Mouse (Mus musculus) layer of hippocampus, adult 11-12 months (tissue): Measurements from ENCODE around the gene Srsf12.

ENCODE experiments used
- DNase-seq: peaks from one replicate; pipeline ENCODE4 v3.0.0; 2022; ENCODE audit warnings: low spot score

Srsf12 gene

GRCm38 (mm10) chr4:33208881-33209841 is at the start of gene Srsf12:
Gene Srsf12 (plus strand): TSS chr4:33208991.
- DNase-seq: peak; percentile 34

DNA sequence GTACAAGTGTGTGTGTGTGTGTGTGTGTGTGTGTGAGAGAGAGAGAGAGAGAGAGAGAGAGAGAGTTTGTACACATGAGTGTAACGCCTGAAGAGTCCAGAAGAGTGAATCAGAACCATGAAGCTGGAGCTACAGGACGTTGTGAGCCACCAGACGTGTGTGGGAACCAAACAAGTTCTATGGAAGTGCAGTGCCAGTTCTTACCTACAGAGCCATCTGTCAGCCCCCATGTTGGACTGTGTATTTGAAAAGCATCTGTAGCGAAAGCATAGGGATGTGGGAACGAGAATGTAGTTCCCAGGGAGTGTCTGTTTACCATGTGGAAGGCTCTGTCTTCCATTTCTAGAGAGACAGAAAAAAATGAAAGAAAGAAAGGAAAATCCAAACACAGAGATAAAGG is 25.3 kb upstream of the Srsf12 start:
- peak; percentile 17 for DNase-seq

- DNase-seq: no peak
Measured at GRCm38 (mm10) chr4:33188164-33188563, 20.6 kb upstream of the Srsf12 start.

GRCm38 (mm10) chr4:33188781-33189734 is 19.7 kb upstream of the Srsf12 start:
- DNase-seq: peak; percentile 86

DNA sequence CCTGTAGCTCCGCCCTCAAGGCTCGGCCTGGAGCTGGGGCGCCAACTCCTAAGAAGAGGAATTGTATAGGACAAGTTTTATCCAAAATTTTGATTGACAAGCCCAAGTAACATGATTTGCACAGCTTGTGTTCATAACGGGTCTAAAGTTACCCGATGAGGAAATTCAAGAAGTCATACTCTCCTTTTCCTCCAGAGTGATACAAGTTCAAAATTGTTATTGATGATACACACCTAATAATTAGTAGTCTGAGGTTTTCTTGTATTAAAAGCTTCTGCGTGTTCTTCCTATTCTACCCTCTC is 19.1 kb upstream of the Srsf12 start, which contains the start of gene Pm20d2:
TSS of gene Pm20d2 (minus strand) at position 3 of the 302 bp plus-strand sequence.
- DNase-seq: no peak

DNA sequence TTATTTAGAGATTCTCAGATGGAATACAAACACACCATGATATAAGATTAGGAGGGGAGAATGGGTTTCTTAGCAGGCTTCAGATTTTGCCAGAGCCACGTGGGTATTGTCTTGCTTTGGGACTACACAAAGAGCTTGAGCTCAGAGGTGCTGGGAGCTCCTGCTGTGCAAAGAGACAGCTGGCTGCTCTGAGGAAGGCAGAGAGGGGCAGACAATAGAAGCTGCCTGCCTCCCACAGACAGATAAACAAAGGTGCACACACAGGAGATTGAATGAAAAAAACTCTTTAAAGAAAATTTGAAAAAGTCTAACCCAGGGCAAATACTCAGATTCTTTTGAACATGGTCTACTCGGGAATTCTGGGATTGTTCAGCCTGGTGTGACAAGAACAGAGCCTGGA is 10.7 kb upstream of the Srsf12 start:
- DNase-seq: no peak

GRCm38 (mm10) chr4:33204682-33205081 is 4.1 kb upstream of the Srsf12 start:
- peak; percentile 45 for DNase-seq

DNA sequence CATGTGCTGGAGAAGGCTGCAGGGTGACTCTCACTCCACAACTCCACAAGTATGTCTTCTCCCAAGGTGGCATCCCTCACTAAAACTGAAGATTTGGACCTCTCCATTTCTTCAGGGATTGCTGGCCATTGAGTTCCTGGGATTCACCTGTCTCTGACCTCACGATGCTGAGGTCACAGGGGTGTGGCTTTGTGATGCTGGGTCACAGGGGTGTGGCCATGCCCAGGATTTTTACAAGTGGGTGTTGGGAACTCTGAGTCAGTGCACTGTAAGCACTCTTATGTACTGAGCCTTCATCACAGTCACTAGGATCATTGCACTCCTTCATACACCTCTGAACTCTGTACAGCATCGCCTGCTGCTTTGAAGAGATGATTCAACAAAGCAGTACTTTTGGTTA is 1.2 kb upstream of the Srsf12 start:
- no peak for DNase-seq

DNA sequence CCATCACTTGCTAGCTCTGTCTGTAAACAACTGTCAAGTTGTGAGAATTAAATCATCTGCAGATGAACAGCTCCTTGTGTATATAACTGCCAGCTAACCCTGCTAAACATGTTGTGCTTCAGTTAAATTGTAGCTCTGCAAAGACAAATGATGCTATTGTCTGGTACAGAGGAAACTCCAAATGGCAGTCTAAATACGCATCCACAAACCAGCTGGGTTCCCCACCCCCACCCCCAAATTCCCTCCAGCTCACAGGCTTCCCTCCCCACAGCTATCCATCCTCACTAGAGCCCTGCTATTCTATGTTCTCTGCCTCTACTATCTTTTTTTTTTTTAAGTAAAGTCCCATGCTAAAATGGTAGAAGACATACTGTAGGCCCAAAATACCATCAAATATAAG is 13.1 kb downstream of the Srsf12 start:
- no peak for DNase-seq

- no peak for DNase-seq
Measured at GRCm38 (mm10) chr4:33224003-33224675, 15.3 kb downstream of the Srsf12 start.

GRCm38 (mm10) chr4:33227164-33227563 is 18.4 kb downstream of the Srsf12 start:
- DNase-seq: no peak

DNA sequence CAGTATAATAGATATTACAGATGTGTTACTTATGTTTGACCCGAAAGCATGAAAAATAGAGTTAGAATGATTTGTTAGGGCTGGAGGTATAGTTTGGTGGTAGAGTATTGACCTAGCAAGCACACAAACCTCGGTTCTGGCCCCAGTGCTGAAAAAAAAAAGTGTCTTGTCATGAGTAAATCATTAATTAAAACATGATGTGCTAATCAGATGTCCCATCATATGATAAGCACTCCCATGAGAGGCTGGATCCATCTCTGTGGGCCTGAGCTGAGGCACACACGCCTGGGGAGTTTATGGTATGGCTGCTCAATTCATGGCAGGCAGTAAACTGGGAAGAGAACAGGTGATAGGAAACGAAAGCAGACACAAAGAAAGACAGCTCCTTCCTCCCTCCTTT is 20.8 kb downstream of the Srsf12 start:
- DNase-seq: no peak

- no peak for DNase-seq
Measured at GRCm38 (mm10) chr4:33230881-33231280, 22.1 kb downstream of the Srsf12 start.

- no peak for DNase-seq
Measured at GRCm38 (mm10) chr4:33242536-33242935, 33.7 kb downstream of the Srsf12 start.

- DNase-seq: no peak
Measured at GRCm38 (mm10) chr4:33243016-33243758, 34.4 kb downstream of the Srsf12 start.

DNA sequence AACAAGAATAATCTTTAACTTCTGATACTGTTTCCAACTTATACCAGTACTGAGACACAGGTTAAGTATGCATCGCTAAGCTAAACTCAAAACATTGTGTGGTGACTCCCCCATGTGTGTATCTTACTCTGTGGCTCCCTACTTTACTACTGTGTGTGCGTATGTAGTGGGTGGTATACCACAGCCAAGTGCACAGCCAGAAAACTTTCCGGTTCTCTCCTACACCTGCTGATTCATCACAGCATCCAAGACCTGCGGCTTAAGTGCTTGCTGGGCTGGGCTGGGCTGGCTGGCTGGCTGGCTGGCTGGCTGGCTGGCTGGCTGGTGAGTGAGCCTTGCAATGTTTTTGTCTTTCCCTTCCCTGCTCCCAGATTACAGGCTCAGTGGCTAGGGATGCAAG is 35.1 kb downstream of the Srsf12 start:
- DNase-seq: no peak

DNA sequence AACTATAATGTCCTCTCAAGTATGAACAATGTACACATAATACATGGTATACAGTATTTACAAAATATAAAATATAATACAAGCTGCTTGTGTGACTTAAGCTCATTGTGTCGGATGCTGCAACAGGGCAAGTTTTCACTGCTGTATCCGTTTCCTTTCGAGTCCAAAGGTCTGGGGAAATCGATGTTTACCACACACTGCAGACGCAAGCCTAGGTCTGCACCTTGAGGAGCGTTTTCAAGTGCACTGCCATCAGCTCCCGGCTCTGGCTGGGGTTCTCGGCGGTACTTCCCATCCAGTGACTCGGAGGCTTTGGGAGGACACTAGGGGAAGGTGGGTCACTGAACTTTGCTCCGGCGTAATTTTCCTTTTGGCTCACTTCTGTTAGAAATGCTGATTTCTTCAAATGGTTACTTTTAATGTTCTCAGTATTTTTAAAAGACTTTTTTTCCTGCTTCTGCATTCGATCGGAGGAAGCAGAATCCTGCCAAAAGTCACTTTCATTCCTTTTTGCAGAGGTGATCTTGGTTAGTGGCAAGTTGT is 37.1 kb downstream of the Srsf12 start:
- DNase-seq: no peak

DNA sequence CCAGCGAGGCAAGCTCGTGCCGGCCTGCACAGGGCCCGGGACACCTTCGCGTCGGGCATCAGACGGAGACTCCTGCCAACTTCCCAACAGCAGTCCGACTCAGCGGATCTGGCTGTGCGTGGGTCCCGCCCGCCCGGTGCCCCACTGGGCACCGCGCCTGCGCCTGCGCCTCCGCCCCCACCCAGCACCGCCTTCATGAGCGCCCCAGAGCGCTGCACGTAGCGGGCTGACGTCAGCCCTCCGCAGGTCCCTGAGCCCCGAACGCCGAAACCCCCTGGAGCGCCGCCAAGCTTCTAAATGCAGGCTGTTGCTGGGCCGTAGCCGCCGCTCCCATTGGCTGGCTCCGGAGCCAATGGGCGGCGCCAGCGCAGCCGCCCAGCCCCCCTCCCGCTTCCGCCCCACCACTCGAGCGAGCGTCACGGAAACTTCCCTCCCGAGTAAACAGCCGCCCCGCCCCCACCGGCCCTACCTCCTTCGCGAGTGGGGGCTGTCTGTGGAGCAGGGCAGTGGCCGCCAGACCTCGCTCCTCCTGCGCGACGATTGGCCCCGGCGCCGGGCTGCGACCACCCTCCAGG is 38.8 kb downstream of the Srsf12 start:
- peak; percentile 99 for DNase-seq

DNA sequence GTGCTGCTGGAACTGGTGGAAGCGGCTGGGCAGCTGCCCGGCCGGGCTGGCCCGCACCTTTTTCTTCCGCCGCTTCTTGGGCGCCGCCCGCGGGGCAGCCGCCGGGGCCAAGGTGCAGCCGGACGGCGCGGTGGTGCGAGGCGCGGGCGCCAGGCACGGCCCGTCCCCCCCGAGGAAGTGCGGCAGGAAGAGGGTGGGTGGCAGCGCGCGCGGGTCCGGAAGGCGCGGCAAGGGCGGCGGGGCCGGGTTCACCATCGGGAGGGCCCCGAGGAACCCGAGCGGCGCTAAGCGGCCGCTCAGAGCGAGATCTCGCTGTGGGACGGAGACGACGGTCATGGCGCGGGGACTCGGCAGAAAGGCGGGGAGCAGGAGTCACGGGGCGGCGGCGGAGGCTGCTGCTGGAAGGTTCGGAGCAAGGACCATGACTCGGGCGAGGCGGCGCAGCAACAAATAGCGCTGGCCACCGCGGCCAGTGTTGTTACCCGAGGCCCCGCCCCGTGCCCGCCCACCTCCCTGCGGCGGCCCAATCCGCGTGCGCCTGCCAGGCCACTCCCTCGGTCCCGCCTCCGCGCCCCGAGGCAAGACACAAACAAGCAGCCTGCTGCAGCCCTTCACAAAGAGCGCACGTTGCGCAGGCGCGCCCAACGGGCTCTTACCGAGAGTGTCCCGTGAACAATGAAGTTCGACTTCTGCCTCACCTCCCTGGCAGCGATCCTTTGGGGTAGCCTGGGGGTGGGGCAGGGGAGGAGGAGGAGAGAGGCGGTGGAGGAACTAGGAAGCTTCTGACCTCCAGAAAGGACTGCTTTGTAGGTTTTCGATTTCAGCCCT is 39.5 kb downstream of the Srsf12 start:
- DNase-seq: peak; percentile 98

DNA sequence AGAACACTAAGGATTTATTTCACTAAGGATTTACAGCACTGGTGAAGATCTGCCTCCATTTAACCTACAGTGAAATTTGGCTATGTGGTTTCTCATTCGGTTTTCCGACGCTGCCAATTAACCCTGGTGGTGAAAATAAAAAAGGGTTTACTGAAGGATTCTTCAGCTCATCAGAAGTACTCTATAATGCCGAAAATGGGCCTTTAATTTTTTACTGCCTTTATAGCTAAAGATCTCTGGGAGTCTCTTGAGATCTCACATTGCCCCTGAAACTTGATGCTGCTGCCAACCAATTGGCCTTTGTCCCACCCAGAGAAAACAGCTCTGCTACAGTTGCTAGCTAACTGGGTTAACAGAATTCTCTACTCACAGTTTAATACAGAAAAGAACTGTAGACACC is 40.1 kb downstream of the Srsf12 start:
- DNase-seq: no peak
